In the genomic region with DNA sequence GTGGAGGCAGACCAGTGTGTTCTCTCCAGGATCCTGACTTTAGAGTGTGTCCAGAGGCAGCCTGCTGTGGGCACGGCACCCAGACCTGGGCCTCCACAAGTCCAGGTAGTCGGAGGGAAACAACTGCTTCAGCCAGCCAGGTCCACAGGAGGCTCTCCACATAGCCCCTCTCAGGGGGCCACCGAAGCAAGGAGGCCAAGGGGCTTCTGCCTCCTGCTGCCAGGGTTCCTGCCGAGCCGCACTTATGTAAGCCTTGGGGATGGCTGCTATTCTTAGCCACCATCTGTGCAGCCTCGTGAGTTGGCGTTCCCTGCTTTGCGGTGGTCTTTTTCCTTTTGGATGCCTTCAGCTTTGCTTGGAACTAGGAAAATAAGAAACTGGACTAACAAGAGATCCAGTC, we compare ENCODE assay signal across 14 mouse cellular contexts. TPM values are rescaled to one million over a fixed set of nuclear protein-coding genes. Genes with fewer than 3 reads are reported as not detected.
DNase-seq lines count a peak whose midpoint lies in the region; ATAC-seq and TF ChIP-seq lines count a peak whose summit lies in the region.
"Had no signal": no experiment of that assay in that cellular context is flagged by ENCODE, and none has a peak within 500 bp of the region (broad histone marks: within the 10 kb centered on the region; RNA-seq: fewer than 3 reads in every experiment).

No protein-coding gene starts in this region.

- 55% methylated on average over 8 of the region's 8 CpGs for WGBS in heart, adult 2 months
- 52% methylated on average over 8 of the region's 8 CpGs for WGBS in heart, embryonic 11.5 days (ENCODE audit: insufficient replicate concordance)
- 86% methylated on average over 8 of the region's 8 CpGs for WGBS in intestine, embryonic 16.5 days
- WGBS in forebrain, embryonic 16.5 days = 71% methylated on average over 8 of the region's 8 CpGs

- H3K4me1 ChIP-seq in heart, adult 2 months (ENCODE audit: control insufficient read depth, insufficient read depth, low read length) = peaks cover 4% of the 10 kb centered on the region
- H3K4me1 ChIP-seq in heart, embryonic 11.5 days (ENCODE audit: control insufficient read depth, insufficient read depth, low read length) = no peaks in the 10 kb centered on the region
- H3K4me1 ChIP-seq in intestine, embryonic 16.5 days (ENCODE audit: control insufficient read depth, insufficient read depth, low read length) = no peaks in the 10 kb centered on the region
- H3K4me1 ChIP-seq in forebrain, embryonic 16.5 days (replicated peaks; ENCODE audit: control insufficient read depth, insufficient read depth, low read length) = no peaks in the 10 kb centered on the region
- H3K4me1 ChIP-seq: intestine, embryonic 15.5 days had no signal

- TF ChIP-seq POLR2A in heart, adult 2 months (IDR thresholded peaks at IDR 0.05; ENCODE audit: insufficient read depth, low read depth, low read length) = 0 out of 2 replicates have a peak, but pooled peaks have one; percentile 14

- TF ChIP-seq CTCF in heart, adult 2 months (IDR thresholded peaks at IDR 0.05) = no peak

- no peak for ATAC-seq in heart, embryonic 11.5 days (replicated peaks; ENCODE audit: insufficient number of reproducible peaks, low FRiP score, low TSS enrichment)
- ATAC-seq in intestine, embryonic 16.5 days = no peak
- no peak for ATAC-seq in forebrain, embryonic 16.5 days
- ATAC-seq: intestine, embryonic 15.5 days; midbrain, embryonic 16.5 days had no signal

- H3K9me3 ChIP-seq in heart, embryonic 11.5 days (replicated peaks; ENCODE audit: control insufficient read depth, low read length) = no peaks in the 10 kb centered on the region
- H3K9me3 ChIP-seq in intestine, embryonic 16.5 days (ENCODE audit: control insufficient read depth, low read length) = no peaks in the 10 kb centered on the region
- H3K9me3 ChIP-seq in forebrain, embryonic 16.5 days (ENCODE audit: control insufficient read depth, low read length) = no peaks in the 10 kb centered on the region
- H3K9me3 ChIP-seq: intestine, embryonic 15.5 days; limb, embryonic 10.5 days had no signal

- H3K36me3 ChIP-seq in heart, adult 2 months (ENCODE audit: control insufficient read depth, insufficient read depth, low read length) = no peaks in the 10 kb centered on the region
- no peaks in the 10 kb centered on the region for H3K36me3 ChIP-seq in heart, embryonic 11.5 days (ENCODE audit: control insufficient read depth, insufficient read depth, low read length)
- H3K36me3 ChIP-seq in intestine, embryonic 16.5 days (ENCODE audit: control insufficient read depth, insufficient read depth, low read length) = no peaks in the 10 kb centered on the region
- peaks cover 4% of the 10 kb centered on the region for H3K36me3 ChIP-seq in forebrain, embryonic 16.5 days (ENCODE audit: control insufficient read depth, insufficient read depth)
- H3K36me3 ChIP-seq: intestine, embryonic 15.5 days; limb, embryonic 10.5 days had no signal

- H3K4me3 ChIP-seq in heart, adult 2 months = no peak overlapping the region
- no peak overlapping the region for H3K4me3 ChIP-seq in heart, embryonic 11.5 days (ENCODE audit: low read depth, low read length)
- no peak overlapping the region for H3K4me3 ChIP-seq in intestine, embryonic 16.5 days (ENCODE audit: low read length)
- H3K4me3 ChIP-seq in forebrain, embryonic 16.5 days (replicated peaks; ENCODE audit: low read length) = no peak overlapping the region
- H3K4me3 ChIP-seq: intestine, embryonic 15.5 days; limb, embryonic 10.5 days had no signal

- intact Hi-C loops in heart, adult 2 months (cut with DNase I) = no loop called here

- DNase-seq in heart, adult 2 months = peak; percentile 30 to 42
- peak; percentile 77 for DNase-seq in cerebellum, adult 9-10 months
- peak; percentile 60 to 70 for DNase-seq in layer of hippocampus, adult 8-10 months (ENCODE audit: low spot score in 2 of 2)
- DNase-seq in right cerebral cortex, adult 2 months (ENCODE audit: low spot score in 2 of 2) = peak; percentile 83 to 87
- no peak for DNase-seq in testis, postnatal 14 days (ENCODE audit: low spot score)
- DNase-seq: adrenal gland, postnatal 10 days; lung, embryonic 14.5 days had no signal

- TF ChIP-seq EP300 in heart, adult 2 months (IDR thresholded peaks at IDR 0.05; ENCODE audit: insufficient read depth, low read depth, low read length) = no peak

- H3K27ac ChIP-seq in heart, adult 2 months = no peak overlapping the region; the same call in 1 of the 2 replicates
- no peak overlapping the region for H3K27ac ChIP-seq in heart, embryonic 11.5 days (ENCODE audit: low read depth, low read length)
- no peak overlapping the region for H3K27ac ChIP-seq in intestine, embryonic 16.5 days (ENCODE audit: low read length)
- H3K27ac ChIP-seq in forebrain, embryonic 16.5 days (ENCODE audit: low read length) = no peak overlapping the region
- H3K27ac ChIP-seq: intestine, embryonic 15.5 days; limb, embryonic 10.5 days had no signal

- no peak overlapping the region for H3K4me2 ChIP-seq in heart, embryonic 11.5 days
- no peak overlapping the region for H3K4me2 ChIP-seq in intestine, embryonic 16.5 days (ENCODE audit: low read depth, low read length)
- no peak overlapping the region for H3K4me2 ChIP-seq in forebrain, embryonic 16.5 days (ENCODE audit: low read length)
- H3K4me2 ChIP-seq: intestine, embryonic 15.5 days; lung, embryonic 14.5 days had no signal

- no peaks in the 10 kb centered on the region for H3K27me3 ChIP-seq in heart, adult 2 months (ENCODE audit: control insufficient read depth, insufficient read depth, low read length)
- H3K27me3 ChIP-seq in heart, embryonic 11.5 days (ENCODE audit: control insufficient read depth, insufficient read depth, low read length) = no peaks in the 10 kb centered on the region
- H3K27me3 ChIP-seq in intestine, embryonic 16.5 days (replicated peaks; ENCODE audit: control insufficient read depth, insufficient read depth, low read length) = no peaks in the 10 kb centered on the region
- H3K27me3 ChIP-seq in forebrain, embryonic 16.5 days (replicated peaks; ENCODE audit: control insufficient read depth, insufficient read depth, low read length) = no peaks in the 10 kb centered on the region
- H3K27me3 ChIP-seq: intestine, embryonic 15.5 days had no signal

- H3K79me2 ChIP-seq in heart, adult 2 months (replicated peaks; ENCODE audit: control insufficient read depth, insufficient read depth, low read length) = 0 out of 2 replicates have a peak, but pooled peaks cover 1% of the 10 kb centered on the region

- H3K9ac ChIP-seq in heart, adult 2 months (ENCODE audit: low read depth, low read length) = no peak overlapping the region
- H3K9ac ChIP-seq in heart, embryonic 11.5 days (ENCODE audit: low read depth, low read length) = no peak overlapping the region
- no peak overlapping the region for H3K9ac ChIP-seq in intestine, embryonic 16.5 days (ENCODE audit: low read depth, low read length)
- no peak overlapping the region for H3K9ac ChIP-seq in forebrain, embryonic 16.5 days (replicated peaks; ENCODE audit: low read depth, low read length)
- H3K9ac ChIP-seq: intestine, embryonic 15.5 days; lung, embryonic 14.5 days had no signal

RNA-seq across cellular contexts. Expression of gene F7, which starts 38.3 kb away (rescaled TPM):
- total RNA-seq in heart, adult 2 months (2021) = under 1 TPM; 0.21 to 0.45 TPM
- polyA plus RNA-seq in heart, adult 2 months (2012; rRNA removed) = 0.21 and 0.38 TPM in 2 replicates
- not detected in 2 replicates for polyA plus RNA-seq in heart, embryonic 11.5 days (2014; fragmentation: Nextera tagmentation; extraction: Ambion mirVana)
- not detected for total RNA-seq in layer of hippocampus, adult 8-10 months (2022)
- polyA plus RNA-seq in intestine, embryonic 16.5 days (2015; fragmentation: Nextera tagmentation; extraction: Ambion mirVana) = 0.13 and 0.18 TPM in 2 replicates
- polyA plus RNA-seq in forebrain, embryonic 16.5 days (2015; fragmentation: Nextera tagmentation; extraction: Ambion mirVana) = not detected in 2 replicates
- total RNA-seq: common myeloid progenitor, adult 5-6 weeks had no signal
- polyA plus RNA-seq: limb, embryonic 10.5 days; midbrain, embryonic 16.5 days had no signal

RNA-seq across cellular contexts. Expression of gene F10, which starts 49.5 kb away (rescaled TPM):
- under 1 TPM; 0.60 to 0.96 TPM for total RNA-seq in heart, adult 2 months (2021)
- 0.33 and 0.47 TPM in 2 replicates for polyA plus RNA-seq in heart, adult 2 months (2012; rRNA removed)
- 2.3 TPM in 2 replicates for polyA plus RNA-seq in heart, embryonic 11.5 days (2014; fragmentation: Nextera tagmentation; extraction: Ambion mirVana)
- total RNA-seq in layer of hippocampus, adult 8-10 months (2022) = not detected
- 27.6 and 42.9 TPM in 2 replicates for polyA plus RNA-seq in intestine, embryonic 16.5 days (2015; fragmentation: Nextera tagmentation; extraction: Ambion mirVana)
- 0.19 and 0.24 TPM in 2 replicates for polyA plus RNA-seq in forebrain, embryonic 16.5 days (2015; fragmentation: Nextera tagmentation; extraction: Ambion mirVana)
